17 mouse cellular contexts compared by ENCODE assay signal in the genomic region with DNA sequence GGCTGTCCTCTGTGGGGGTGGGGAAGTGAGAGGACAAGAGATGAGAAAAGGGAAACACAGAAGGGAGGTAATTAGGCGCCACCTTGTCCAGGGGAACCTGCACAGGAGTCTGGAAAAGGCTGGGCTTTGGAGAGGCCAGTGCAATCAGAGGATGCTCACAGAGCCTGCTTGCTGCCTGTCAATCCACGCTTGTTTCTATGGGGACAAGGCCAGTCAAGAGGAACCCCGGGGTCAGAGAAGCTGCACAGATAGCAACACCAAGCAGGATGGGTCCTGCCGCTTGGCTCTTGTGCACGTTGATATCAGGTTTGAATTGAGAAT.
DNase-seq lines count a peak whose midpoint lies in the region; ATAC-seq lines count a peak whose summit lies in the region.
"Had no signal": no experiment of that assay in that cellular context is flagged by ENCODE, and none has a peak within 500 bp of the region (broad histone marks: within the 10 kb centered on the region; RNA-seq: fewer than 3 reads in every experiment).

No protein-coding gene starts in this region.

- 55% methylated on average over 5 of the region's 5 CpGs for WGBS in forebrain, embryonic 14.5 days
- 47% methylated on average over 5 of the region's 5 CpGs for WGBS in midbrain, embryonic 10.5 days
- 30% methylated on average over 5 of the region's 5 CpGs for WGBS in neural tube, embryonic 14.5 days

- no peaks in the 10 kb centered on the region for H3K36me3 ChIP-seq in forebrain, embryonic 14.5 days (ENCODE audit: control insufficient read depth, insufficient read depth, low read length)
- H3K36me3 ChIP-seq in midbrain, embryonic 10.5 days: no peaks in the 10 kb centered on the region
- no peaks in the 10 kb centered on the region for H3K36me3 ChIP-seq in neural tube, embryonic 14.5 days (ENCODE audit: control insufficient read depth, insufficient read depth, low read length)
- H3K36me3 ChIP-seq: heart, embryonic 13.5 days; hindbrain, embryonic 15.5 days; stomach, embryonic 15.5 days had no signal

- peaks cover 41% of the 10 kb centered on the region for H3K4me1 ChIP-seq in forebrain, embryonic 14.5 days (ENCODE audit: control insufficient read depth, insufficient read depth, low read length)
- H3K4me1 ChIP-seq in midbrain, embryonic 10.5 days: peaks cover 47% of the 10 kb centered on the region
- peaks cover 15% of the 10 kb centered on the region for H3K4me1 ChIP-seq in neural tube, embryonic 14.5 days (ENCODE audit: control insufficient read depth, insufficient read depth, low read length)

- intact Hi-C loops in left cerebral cortex, postnatal 4 days (cut with DNase I): no loop called here
- intact Hi-C loops in left cerebral cortex, postnatal 14 days (cut with DNase I): no loop called here

- no peak for ATAC-seq in forebrain, embryonic 14.5 days
- ATAC-seq in neural tube, embryonic 14.5 days (ENCODE audit: low read depth): no peak

- H3K27ac ChIP-seq in forebrain, embryonic 14.5 days (ENCODE audit: low read depth, low read length): peak overlapping the region; percentile 15; the same call in 1 of the 2 replicates
- H3K27ac ChIP-seq in midbrain, embryonic 10.5 days (replicated peaks): peak overlapping the region; percentile 82
- peak overlapping the region; percentile 29; the same call in 1 of the 2 replicates for H3K27ac ChIP-seq in neural tube, embryonic 14.5 days (ENCODE audit: low read depth, low read length)
- H3K27ac ChIP-seq: heart, embryonic 13.5 days; hindbrain, embryonic 15.5 days; stomach, embryonic 15.5 days had no signal

- H3K4me3 ChIP-seq in forebrain, embryonic 14.5 days (ENCODE audit: low read depth, low read length): no peak overlapping the region
- no peak overlapping the region for H3K4me3 ChIP-seq in midbrain, embryonic 10.5 days
- H3K4me3 ChIP-seq in neural tube, embryonic 14.5 days (ENCODE audit: low read depth, low read length): no peak overlapping the region
- H3K4me3 ChIP-seq: heart, embryonic 13.5 days; hindbrain, embryonic 15.5 days; myocyte; stomach, embryonic 15.5 days had no signal

- H3K9ac ChIP-seq in forebrain, embryonic 14.5 days (ENCODE audit: low read length): no peak overlapping the region
- no peak overlapping the region for H3K9ac ChIP-seq in neural tube, embryonic 14.5 days (replicated peaks; ENCODE audit: low read depth, low read length)
- H3K9ac ChIP-seq: heart, embryonic 13.5 days; hindbrain, embryonic 15.5 days; lung, embryonic 14.5 days; stomach, embryonic 15.5 days had no signal

- DNase-seq in left cerebral cortex, postnatal 4 days: peak; percentile 31
- DNase-seq in left cerebral cortex, postnatal 14 days (ENCODE audit: low spot score in 2 of 2): no peak
- DNase-seq in forebrain, embryonic 14.5 days (ENCODE audit: low spot score): no peak
- DNase-seq in midbrain, embryonic 10.5 days (ENCODE audit: low spot score): peak; percentile 27
- DNase-seq in thymus, postnatal 0 days (ENCODE audit: low spot score): no peak
- DNase-seq in T-cell, adult 2 months (ENCODE audit: low spot score): no peak
- DNase-seq in ovary, postnatal 36 days (ENCODE audit: low spot score): no peak
- DNase-seq: adrenal gland, postnatal 25 days; cerebellum, postnatal 36 days; kidney, adult 18-20 months; kidney, postnatal 36 days had no signal

- no peaks in the 10 kb centered on the region for H3K9me3 ChIP-seq in forebrain, embryonic 14.5 days (replicated peaks; ENCODE audit: control insufficient read depth, low read length)
- no peaks in the 10 kb centered on the region for H3K9me3 ChIP-seq in midbrain, embryonic 10.5 days (replicated peaks)
- H3K9me3 ChIP-seq in neural tube, embryonic 14.5 days (ENCODE audit: control insufficient read depth, low read length): no peaks in the 10 kb centered on the region
- H3K9me3 ChIP-seq: heart, embryonic 13.5 days; hindbrain, embryonic 15.5 days; stomach, embryonic 15.5 days had no signal

- no peaks in the 10 kb centered on the region for H3K27me3 ChIP-seq in forebrain, embryonic 14.5 days (replicated peaks; ENCODE audit: control insufficient read depth, insufficient read depth, low read length)
- H3K27me3 ChIP-seq in midbrain, embryonic 10.5 days (ENCODE audit: low read depth, poor library complexity, severe bottlenecking): no peaks in the 10 kb centered on the region
- H3K27me3 ChIP-seq in neural tube, embryonic 14.5 days (ENCODE audit: control insufficient read depth, insufficient read depth, low read length): no peaks in the 10 kb centered on the region
- H3K27me3 ChIP-seq: heart, embryonic 13.5 days; hindbrain, embryonic 15.5 days; stomach, embryonic 15.5 days had no signal

- H3K4me2 ChIP-seq in forebrain, embryonic 14.5 days (ENCODE audit: low read length): no peak overlapping the region
- H3K4me2 ChIP-seq in neural tube, embryonic 14.5 days (ENCODE audit: low read depth, low read length): no peak overlapping the region
- H3K4me2 ChIP-seq: heart, embryonic 13.5 days; hindbrain, embryonic 15.5 days; lung, embryonic 14.5 days; stomach, embryonic 15.5 days had no signal

Comparison
In these comparisons a context has a peak if more than half of its experiments do, and no peak if none do; other contexts are left out.
1. DNase-seq: peak in left cerebral cortex, postnatal 4 days (single experiment) and midbrain, embryonic 10.5 days (single experiment); none in left cerebral cortex, postnatal 14 days (0 of 2), forebrain, embryonic 14.5 days (single experiment), thymus, postnatal 0 days (single experiment), T-cell, adult 2 months (single experiment) and ovary, postnatal 36 days (single experiment).
2. H3K27ac ChIP-seq: peak in every context shown above with its lines; median percentile 82 in midbrain, embryonic 10.5 days; 29 in neural tube, embryonic 14.5 days; 15 in forebrain, embryonic 14.5 days.